Mouse (Mus musculus) small intestine, adult 2 months (tissue): ENCODE results near the gene Grasp. TPM values are rescaled to one million over a fixed set of nuclear protein-coding genes. Genes with fewer than 3 reads are reported as not detected.

ENCODE experiments used
- H3K27ac ChIP-seq: fragments of 200-500 bp; 2 replicates; pipeline ENCODE4 v1.5.1; 2012; ENCODE audit warnings: low read depth, low read length, control low read depth, inconsistent platforms; ENCODE audit not compliant: insufficient read depth
- H3K27me3 ChIP-seq: fragments of 200-500 bp; 2 replicates; pipeline ENCODE4 v1.6.1; 2012; ENCODE audit warnings: mild to moderate bottlenecking, moderate library complexity, low read length, inconsistent platforms; ENCODE audit not compliant: control insufficient read depth, insufficient read depth
- H3K36me3 ChIP-seq: fragments of 200-500 bp; 2 replicates; pipeline ENCODE4 v1.6.1; 2012; ENCODE audit warnings: mild to moderate bottlenecking, low read length, control low read depth, inconsistent platforms; ENCODE audit not compliant: control insufficient read depth, insufficient read depth
- H3K4me1 ChIP-seq: fragments of 200-500 bp; 2 replicates; pipeline ENCODE4 v1.6.1; 2012; ENCODE audit warnings: low read length, inconsistent platforms, mixed read lengths; ENCODE audit not compliant: control insufficient read depth, insufficient read depth, insufficient read length
- H3K4me3 ChIP-seq: fragments of 200-500 bp; 2 replicates; pipeline ENCODE4 v1.5.1; 2012; ENCODE audit warnings: low read depth, mild to moderate bottlenecking, control low read depth, inconsistent platforms, low read length, moderate library complexity
- CTCF ChIP-seq: fragments of 200-500 bp; IDR thresholded peaks from 2 replicates; pipeline ENCODE4 v1.5.1; 2012; ENCODE audit warnings: low read depth, mild to moderate bottlenecking, control low read depth, inconsistent platforms, low read length, moderate library complexity, mixed read lengths; ENCODE audit not compliant: insufficient replicate concordance, insufficient read length; ENCODE audit errors: extremely low read depth
- POLR2A ChIP-seq: fragments of 200-500 bp; IDR thresholded peaks from 2 replicates; pipeline ENCODE4 v1.6.1; 2012; ENCODE audit warnings: low read depth, mild to moderate bottlenecking, control low read depth, inconsistent platforms, low read length, moderate library complexity
- WGBS: fragments of 180-500 bp; shearing (Covaris S2); methylation state at CpG from one replicate; pipeline ENCODE4 v1.1.7; 2018; 5-methylcytosine and 5-hydroxymethylcytosine counted together
- polyA plus RNA-seq: library from polyadenylated mRNA; depleted of rRNA; stranded (reverse); fragments of >200 nt; gene quantifications from 2 replicates; pipeline ENCODE4 v1.2.3, GENCODE M21; 2012

Grasp gene
- polyA plus RNA-seq, 1 experiment: 7.3 TPM

GRCm38 (mm10) chr15:101189981-101190761 lies 33.8 kb upstream of the Grasp start:
- peak overlapping the region; percentile 5; the same call in 1 of the 2 replicates for H3K27ac ChIP-seq
- no peak for TF ChIP-seq POLR2A
- TF ChIP-seq CTCF: no peak
- 48% methylated on average over 10 of the region's 10 CpGs for WGBS

GRCm38 (mm10) chr15:101190762-101191150 lies 33.2 kb upstream of the Grasp start:
- no peak for TF ChIP-seq CTCF
- no peak for TF ChIP-seq POLR2A
- H3K36me3 ChIP-seq: peaks cover 28% of the 10 kb centered on the region
- 52% methylated on average over 5 of the region's 5 CpGs for WGBS
- H3K27ac ChIP-seq: no peak overlapping the region
- H3K4me1 ChIP-seq: peaks cover 20% of the 10 kb centered on the region
- no peak overlapping the region for H3K4me3 ChIP-seq
- no peaks in the 10 kb centered on the region for H3K27me3 ChIP-seq

More at GRCm38 (mm10) chr15:101189981-101190761, 33.8 kb upstream of the Grasp start:
- H3K4me1 ChIP-seq: peaks cover 20% of the 10 kb centered on the region
- no peaks in the 10 kb centered on the region for H3K27me3 ChIP-seq
- H3K36me3 ChIP-seq: peaks cover 22% of the 10 kb centered on the region
- H3K4me3 ChIP-seq: no peak overlapping the region

- H3K27ac ChIP-seq: peak overlapping the region; percentile 28
- peaks cover 27% of the 10 kb centered on the region for H3K36me3 ChIP-seq
- H3K4me1 ChIP-seq: peaks cover 20% of the 10 kb centered on the region
- 49% methylated on average over 13 of the region's 13 CpGs for WGBS
- H3K4me3 ChIP-seq: no peak overlapping the region
- TF ChIP-seq CTCF (no peak), POLR2A (no peak)
- no peaks in the 10 kb centered on the region for H3K27me3 ChIP-seq
Observed at GRCm38 (mm10) chr15:101191459-101192259, 32.3 kb upstream of the Grasp start.

DNA sequence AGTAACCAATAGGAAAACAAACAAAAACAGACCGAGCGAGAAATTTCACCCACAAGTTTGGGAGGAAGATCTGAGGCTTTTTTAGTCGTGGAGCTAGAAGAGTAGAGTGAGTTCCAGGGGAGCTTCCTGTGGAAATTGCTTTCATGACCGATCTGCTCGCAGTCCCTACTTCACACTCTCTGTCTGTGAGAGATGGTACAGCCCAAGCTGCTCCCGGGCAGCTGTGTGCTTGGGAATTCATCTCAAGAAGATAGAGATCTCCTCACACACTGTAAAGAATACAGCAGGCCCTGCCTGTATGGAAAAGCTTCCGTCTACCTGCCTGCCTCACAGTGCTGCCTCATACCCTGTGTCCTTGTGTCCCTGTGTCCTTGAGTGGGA lies 31.7 kb upstream of the Grasp start:
- Histone ChIP-seq H3K27me3 (no peaks in the 10 kb centered on the region), H3K27ac (no peak overlapping the region), H3K4me3 (no peak overlapping the region), H3K4me1 (peaks cover 20% of the 10 kb centered on the region), H3K36me3 (peaks cover 27% of the 10 kb centered on the region)
- 65% methylated on average over 7 of the region's 7 CpGs for WGBS
- TF ChIP-seq CTCF (no peak), POLR2A (no peak)

- H3K36me3 ChIP-seq: peaks cover 30% of the 10 kb centered on the region
- TF ChIP-seq POLR2A: no peak
- no peak for TF ChIP-seq CTCF
- peaks cover 20% of the 10 kb centered on the region for H3K4me1 ChIP-seq
- H3K27me3 ChIP-seq: no peaks in the 10 kb centered on the region
- no peak overlapping the region for H3K27ac ChIP-seq
- 82% methylated on average over 7 of the region's 7 CpGs for WGBS
- no peak overlapping the region for H3K4me3 ChIP-seq
Observed at GRCm38 (mm10) chr15:101192651-101193050, 31.3 kb upstream of the Grasp start.

- Histone ChIP-seq H3K27me3 (no peaks in the 10 kb centered on the region), H3K36me3 (peaks cover 34% of the 10 kb centered on the region), H3K27ac (no peak overlapping the region), H3K4me1 (peaks cover 22% of the 10 kb centered on the region), H3K4me3 (no peak overlapping the region)
- WGBS: 88% methylated on average over 6 of the region's 6 CpGs
- TF ChIP-seq POLR2A (no peak), CTCF (no peak)
Observed at GRCm38 (mm10) chr15:101193971-101194370, 30.0 kb upstream of the Grasp start.

DNA sequence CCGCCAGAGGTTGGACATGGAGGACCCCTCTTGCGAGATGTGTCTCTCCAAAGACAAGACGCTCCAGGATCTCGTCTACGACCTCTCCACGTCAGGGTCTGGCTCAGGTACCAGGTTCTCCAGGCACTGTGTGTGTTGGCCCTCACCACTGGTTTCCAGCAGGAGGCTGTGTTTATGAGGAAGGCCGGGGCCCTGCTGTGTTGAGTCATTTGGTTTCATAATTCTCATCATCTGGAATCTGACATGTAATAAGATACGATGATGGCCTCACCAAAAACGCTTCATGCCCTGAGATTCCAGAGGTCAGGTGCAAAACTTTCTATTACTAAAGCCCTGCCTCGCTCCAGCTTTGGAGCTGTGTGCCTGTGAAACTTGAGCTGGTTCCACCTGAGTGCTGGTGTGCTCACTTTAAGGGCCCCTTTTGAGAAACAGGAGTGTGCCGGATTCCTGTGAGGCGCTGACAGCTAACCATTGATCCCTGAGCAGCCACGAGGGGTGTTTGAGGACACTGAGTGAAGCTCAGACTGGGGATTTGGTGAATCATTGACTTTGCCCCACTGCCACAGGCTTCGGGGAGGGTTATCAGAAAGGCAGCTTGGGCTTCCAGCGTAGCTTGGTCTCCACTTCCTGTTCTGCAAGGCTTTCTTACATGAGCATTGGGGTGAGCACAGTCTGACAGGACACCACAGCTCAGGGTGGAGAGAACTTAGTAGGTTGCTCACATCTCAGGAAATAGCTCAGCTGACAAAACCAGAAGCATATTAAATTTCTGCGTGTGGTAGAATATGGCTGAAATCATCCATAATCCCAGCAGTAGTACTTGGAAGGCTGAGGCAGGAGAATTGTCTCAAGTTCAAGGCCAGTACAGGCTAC lies 28.8 kb upstream of the Grasp start:
- WGBS: 56% methylated on average over 16 of the region's 16 CpGs
- Histone ChIP-seq H3K27me3 (no peaks in the 10 kb centered on the region), H3K4me3 (no peak overlapping the region), H3K27ac (peak overlapping the region; percentile 20; the same call in 1 of the 2 replicates), H3K36me3 (peaks cover 41% of the 10 kb centered on the region), H3K4me1 (peaks cover 16% of the 10 kb centered on the region)
- no peak for TF ChIP-seq CTCF
- no peak for TF ChIP-seq POLR2A
